Mouse (Mus musculus): Measurements from ENCODE around the gene Zfp804a.

- TF ChIP-seq CTCF (IDR thresholded peaks at IDR 0.05; ENCODE audit: insufficient read depth, low read depth, low read length), result no peak
- no peak for TF ChIP-seq POLR2A (IDR thresholded peaks at IDR 0.05; ENCODE audit: insufficient read depth, low read depth, low read length)
Observed at GRCm38 (mm10) chr2:82217873-82218272, 164.9 kb downstream of the Zfp804a start.

All from olfactory bulb, adult 2 months (tissue).